Mouse (Mus musculus) forebrain, embryonic 16.5 days (tissue): ENCODE data around the gene Nt5c1a. TPM values are rescaled to one million over a fixed set of nuclear protein-coding genes. Genes with fewer than 3 reads are reported as not detected.

Source experiments
- ATAC-seq: fragments of 200-750 bp; cut with Nextera tagmentation; 2 replicates; pipeline ENCODE4 v1.8.0; 2017; ENCODE audit warnings: mild to moderate bottlenecking, moderate library complexity
- H3K27ac ChIP-seq: fragments of 300-500 bp; sonication (generic); 2 replicates; pipeline ENCODE4 v1.5.1; 2014; ENCODE audit warnings: low read length, control low read depth
- H3K27me3 ChIP-seq: fragments of 300-500 bp; sonication (generic); replicated peaks from 2 replicates; pipeline ENCODE4 v1.6.1; 2014; ENCODE audit warnings: low read length; ENCODE audit not compliant: control insufficient read depth, insufficient read depth
- H3K36me3 ChIP-seq: fragments of 300-500 bp; sonication (generic); 2 replicates; pipeline ENCODE4 v1.6.1; 2014; ENCODE audit not compliant: control insufficient read depth, insufficient read depth
- H3K4me1 ChIP-seq: fragments of 300-500 bp; sonication (generic); replicated peaks from 2 replicates; pipeline ENCODE4 v1.6.1; 2014; ENCODE audit warnings: low read length; ENCODE audit not compliant: control insufficient read depth, insufficient read depth
- H3K4me2 ChIP-seq: fragments of 300-500 bp; sonication (generic); 2 replicates; pipeline ENCODE4 v1.6.1; 2014; ENCODE audit warnings: mild to moderate bottlenecking, low read length, control low read depth
- H3K4me3 ChIP-seq: fragments of 300-500 bp; sonication (generic); replicated peaks from 2 replicates; pipeline ENCODE4 v1.5.1; 2014; ENCODE audit warnings: mild to moderate bottlenecking, low read length, control low read depth
- H3K9ac ChIP-seq: fragments of 300-500 bp; sonication (generic); replicated peaks from 2 replicates; pipeline ENCODE4 v1.6.1; 2014; ENCODE audit warnings: low read depth, low read length, control low read depth
- H3K9me3 ChIP-seq: fragments of 300-500 bp; sonication (generic); 2 replicates; pipeline ENCODE4 v1.6.1; 2016; ENCODE audit warnings: low read length; ENCODE audit not compliant: control insufficient read depth
- WGBS: fragments of 180-500 bp; shearing (Covaris S2); extraction: QIAGEN DNeasy Blood & Tissue Kit; methylation state at CpG from one replicate; pipeline ENCODE4 v1.1.7; 2014; 5-methylcytosine and 5-hydroxymethylcytosine counted together
- polyA plus RNA-seq: library from polyadenylated mRNA; unstranded; fragments of >200 nt; fragmentation: Nextera tagmentation; extraction: Ambion mirVana; gene quantifications from 2 replicates; pipeline ENCODE4 v1.2.1, GENCODE M21; 2015

Nt5c1a gene
- polyA plus RNA-seq, 1 experiment from 2014 or later: not detected

- no peak overlapping the region for H3K9ac ChIP-seq
- H3K27me3 ChIP-seq: no peaks in the 10 kb centered on the region
- H3K36me3 ChIP-seq: no peaks in the 10 kb centered on the region
- no peak overlapping the region for H3K4me2 ChIP-seq
- no peaks in the 10 kb centered on the region for H3K4me1 ChIP-seq
- 89% methylated on average over 4 of the region's 4 CpGs for WGBS
- no peak overlapping the region for H3K4me3 ChIP-seq
- ATAC-seq: no peak
- no peaks in the 10 kb centered on the region for H3K9me3 ChIP-seq
- H3K27ac ChIP-seq: no peak overlapping the region
Observed at GRCm38 (mm10) chr4:123220637-123221036, 19.3 kb downstream of the Nt5c1a start.

GRCm38 (mm10) chr4:123223309-123223708 is 22.0 kb downstream of the Nt5c1a start:
- Histone ChIP-seq H3K4me1 (no peaks in the 10 kb centered on the region), H3K36me3 (no peaks in the 10 kb centered on the region), H3K9ac (no peak overlapping the region), H3K27me3 (no peaks in the 10 kb centered on the region), H3K4me3 (no peak overlapping the region), H3K4me2 (no peak overlapping the region), H3K9me3 (no peaks in the 10 kb centered on the region), H3K27ac (no peak overlapping the region)
- 43% methylated on average over 3 of the region's 3 CpGs for WGBS
- no peak for ATAC-seq

DNA sequence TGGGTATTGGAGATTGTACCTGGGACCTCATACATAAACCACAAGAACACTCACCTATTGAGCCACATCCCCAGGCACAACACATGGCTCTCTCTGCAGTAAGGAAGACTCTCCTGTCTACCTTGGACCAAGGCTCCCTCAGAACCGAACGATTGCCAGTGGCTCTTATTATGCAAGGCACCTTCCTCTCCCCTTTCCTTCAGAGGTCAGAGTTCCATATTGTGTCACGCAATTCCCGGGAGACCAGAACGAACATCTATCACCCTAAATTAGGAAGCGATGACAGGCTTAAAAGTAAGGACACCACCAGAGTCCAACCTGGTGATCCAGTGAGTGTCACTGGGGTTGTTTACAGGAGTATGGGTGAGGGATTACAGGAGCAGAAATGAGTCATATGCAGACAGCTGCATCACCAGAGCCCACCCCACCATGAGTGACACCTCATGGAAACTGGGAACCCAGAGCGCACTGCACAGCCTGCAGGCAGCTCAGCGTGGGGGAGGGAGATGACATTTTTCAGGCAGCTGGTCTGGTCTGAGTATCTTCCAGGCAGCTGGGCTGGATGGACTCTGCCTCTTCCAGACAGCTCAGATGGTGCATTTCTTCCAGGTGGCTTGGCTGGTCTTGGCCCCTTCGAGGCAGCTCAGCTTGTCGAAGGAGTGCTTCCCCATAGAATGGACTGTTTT is 24.6 kb downstream of the Nt5c1a start:
- Histone ChIP-seq H3K27me3 (no peaks in the 10 kb centered on the region), H3K36me3 (no peaks in the 10 kb centered on the region), H3K9ac (no peak overlapping the region), H3K4me1 (no peaks in the 10 kb centered on the region), H3K27ac (no peak overlapping the region), H3K4me3 (no peak overlapping the region), H3K4me2 (no peak overlapping the region), H3K9me3 (no peaks in the 10 kb centered on the region)
- 79% methylated on average over 10 of the region's 10 CpGs for WGBS
- ATAC-seq: no peak

DNA sequence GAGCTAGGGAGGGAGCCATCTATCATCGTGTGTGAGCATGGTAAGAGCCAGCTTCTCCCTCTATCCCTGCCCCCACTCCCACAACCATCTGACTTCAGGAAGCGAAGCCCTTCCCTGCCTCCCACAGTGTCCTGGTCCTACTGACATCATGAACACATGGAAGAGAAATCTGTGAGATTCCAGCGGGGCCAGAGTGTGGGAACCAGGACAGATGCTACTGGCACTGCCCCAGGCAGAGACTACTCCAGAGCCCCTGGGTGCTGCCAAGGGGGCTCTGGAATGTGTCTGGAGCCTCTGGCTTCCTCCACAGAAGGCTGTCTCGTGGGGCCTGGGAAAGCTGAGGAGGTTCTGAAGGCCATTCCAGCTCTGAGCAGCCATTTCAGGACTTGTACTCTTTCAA is 26.4 kb downstream of the Nt5c1a start:
- 53% methylated on average over 4 of the region's 4 CpGs for whole genome bisulfite sequencing
- Histone ChIP-seq H3K27me3 (peaks cover 7% of the 10 kb centered on the region), H3K4me1 (no peaks in the 10 kb centered on the region), H3K4me3 (no peak overlapping the region), H3K9ac (no peak overlapping the region), H3K27ac (no peak overlapping the region), H3K9me3 (no peaks in the 10 kb centered on the region), H3K4me2 (no peak overlapping the region), H3K36me3 (no peaks in the 10 kb centered on the region)
- ATAC-seq: no peak

GRCm38 (mm10) chr4:123228270-123228669 is 27.0 kb downstream of the Nt5c1a start:
- Histone ChIP-seq H3K27me3 (peaks cover 13% of the 10 kb centered on the region), H3K4me1 (peaks cover under 1% of the 10 kb centered on the region; the same call in 1 of the 2 replicates), H3K9ac (no peak overlapping the region), H3K9me3 (no peaks in the 10 kb centered on the region), H3K27ac (no peak overlapping the region), H3K4me3 (no peak overlapping the region), H3K4me2 (no peak overlapping the region), H3K36me3 (no peaks in the 10 kb centered on the region)
- 53% methylated on average over 2 of the region's 2 CpGs for WGBS
- no peak for ATAC-seq

DNA sequence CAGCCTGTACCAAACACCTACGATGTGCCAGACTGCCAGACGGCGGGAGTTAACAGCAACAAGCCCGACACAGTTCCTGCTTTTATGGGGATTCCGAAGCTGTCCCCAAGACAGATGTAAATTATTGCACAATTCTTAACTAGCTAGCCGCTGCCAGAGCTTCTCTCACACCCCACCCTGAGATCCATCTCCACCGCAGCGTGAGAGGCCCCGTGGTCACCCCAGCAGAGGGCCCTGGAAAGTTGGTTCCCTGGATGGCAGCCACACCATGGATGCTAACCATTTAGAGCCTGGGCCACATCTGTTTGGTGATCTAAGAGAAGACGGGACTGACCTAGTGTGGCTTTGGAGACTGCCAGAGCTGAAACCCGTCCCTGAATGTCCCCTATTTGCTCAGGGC is 27.9 kb downstream of the Nt5c1a start:
- 85% methylated on average over 11 of the region's 11 CpGs for WGBS
- Histone ChIP-seq H3K4me1 (peaks cover 7% of the 10 kb centered on the region), H3K4me3 (no peak overlapping the region), H3K27me3 (peaks cover 17% of the 10 kb centered on the region), H3K4me2 (no peak overlapping the region), H3K9ac (no peak overlapping the region), H3K36me3 (no peaks in the 10 kb centered on the region), H3K27ac (no peak overlapping the region), H3K9me3 (no peaks in the 10 kb centered on the region)
- ATAC-seq: no peak

DNA sequence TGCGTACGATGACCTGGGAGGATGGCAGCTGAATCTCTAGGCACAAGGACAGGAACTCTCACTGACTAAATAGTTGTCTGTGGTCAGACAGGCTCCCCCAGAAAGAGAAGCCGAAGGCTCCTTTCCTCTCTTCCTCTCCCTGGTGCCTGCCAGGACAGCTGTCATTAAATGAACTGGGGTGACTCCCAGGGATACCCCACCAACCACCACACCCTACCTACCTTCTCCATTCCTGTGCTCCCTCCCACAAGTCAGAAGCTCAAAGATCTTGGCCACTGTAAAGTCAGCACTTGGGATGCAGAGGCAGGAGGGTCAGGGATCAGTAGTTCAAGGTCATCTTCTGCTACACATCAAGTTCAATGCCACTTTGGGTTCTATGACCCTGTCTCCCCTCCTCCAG is 31.5 kb downstream of the Nt5c1a start:
- peaks cover 7% of the 10 kb centered on the region for H3K4me1 ChIP-seq
- no peak overlapping the region for H3K27ac ChIP-seq
- no peak for ATAC-seq
- no peak overlapping the region for H3K9ac ChIP-seq
- WGBS: 71% methylated on average over 3 of the region's 3 CpGs
- H3K36me3 ChIP-seq: no peaks in the 10 kb centered on the region
- no peaks in the 10 kb centered on the region for H3K9me3 ChIP-seq
- H3K27me3 ChIP-seq: peaks cover 28% of the 10 kb centered on the region
- no peak overlapping the region for H3K4me2 ChIP-seq
- H3K4me3 ChIP-seq: no peak overlapping the region

DNA sequence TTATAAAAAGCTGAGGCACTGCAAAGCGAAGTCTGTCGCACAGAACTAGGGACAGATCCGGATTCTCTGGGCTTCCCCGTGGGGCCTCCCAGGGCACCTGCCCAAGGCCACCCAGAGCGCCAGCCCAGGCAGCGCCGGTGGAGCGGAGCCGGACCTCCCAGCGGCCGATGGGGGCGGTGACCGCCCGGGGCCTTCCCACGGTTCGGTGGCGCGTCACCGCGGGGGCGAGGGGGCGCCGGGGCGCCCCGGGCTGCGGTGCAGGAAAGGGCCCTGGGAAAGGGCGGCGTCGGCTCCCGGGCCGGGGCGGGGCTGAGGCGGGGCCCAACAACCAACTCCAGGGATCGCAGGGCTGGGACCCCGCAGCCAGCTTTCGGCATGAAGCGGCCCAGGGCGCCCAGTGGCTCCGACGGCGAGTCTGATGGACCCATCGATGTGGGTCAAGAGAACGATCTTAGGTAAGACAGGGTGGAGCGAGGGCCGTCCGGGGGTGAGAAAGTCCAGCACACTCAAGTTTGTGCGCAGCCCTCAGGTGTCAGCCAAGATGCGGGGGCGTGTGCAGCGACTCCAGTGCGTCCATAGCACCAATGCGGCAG is 32.3 kb downstream of the Nt5c1a start, which contains the start of gene Heyl:
Heyl (plus strand) TSS at position 65 of the 593 bp plus-strand sequence.
- Histone ChIP-seq H3K4me1 (peaks cover 7% of the 10 kb centered on the region), H3K9me3 (no peaks in the 10 kb centered on the region), H3K27me3 (peaks cover 34% of the 10 kb centered on the region), H3K9ac (peak within 1 kb of the TSS; percentile 51), H3K36me3 (no peaks in the 10 kb centered on the region), H3K4me3 (peak within 1 kb of the TSS; percentile 39), H3K4me2 (peak within 1 kb of the TSS; percentile 66), H3K27ac (no peak within 1 kb of the TSS)
- 0 out of 2 replicates have a peak, but pooled peaks have one; percentile 40 for ATAC-seq
- WGBS: 2% methylated on average over 52 of the region's 52 CpGs

DNA sequence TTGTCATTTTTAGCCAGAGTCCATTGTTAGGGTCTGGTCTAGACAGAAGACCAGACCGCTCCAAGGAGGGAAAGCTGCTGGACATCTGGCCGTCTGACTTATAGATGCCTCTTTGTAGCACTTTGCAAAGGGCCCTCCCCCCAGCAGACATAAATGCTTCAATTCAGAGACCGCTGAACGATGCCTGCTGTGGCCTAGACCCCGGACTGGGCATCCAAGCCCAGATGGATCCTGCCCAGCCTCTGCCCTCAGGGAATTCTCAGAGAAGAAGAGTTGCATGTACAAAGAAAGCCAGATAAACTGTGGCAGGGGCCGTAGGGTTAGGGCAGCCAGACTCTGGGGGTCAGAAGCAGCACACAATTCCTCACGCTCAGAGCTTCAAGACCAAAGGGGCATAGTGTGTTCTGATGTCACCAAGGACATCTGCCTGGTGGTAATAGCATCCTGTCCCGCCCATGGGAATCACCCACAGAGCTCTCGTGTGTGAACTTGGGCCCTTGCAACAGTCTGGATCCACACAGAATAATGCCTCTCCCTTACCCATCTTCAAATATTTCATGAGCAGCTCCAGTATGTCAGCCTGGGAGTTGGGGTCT is 34.6 kb downstream of the Nt5c1a start:
- Histone ChIP-seq H3K27me3 (peaks cover 54% of the 10 kb centered on the region), H3K4me1 (peaks cover 12% of the 10 kb centered on the region), H3K4me3 (no peak overlapping the region), H3K27ac (no peak overlapping the region), H3K9me3 (no peaks in the 10 kb centered on the region), H3K9ac (no peak overlapping the region), H3K36me3 (no peaks in the 10 kb centered on the region), H3K4me2 (no peak overlapping the region)
- ATAC-seq: no peak
- 72% methylated on average over 9 of the region's 9 CpGs for WGBS
